Mouse (Mus musculus) hindbrain, embryonic 15.5 days (tissue): ENCODE measurements around the gene Vcp. TPM values are rescaled to one million over a fixed set of nuclear protein-coding genes. Genes with fewer than 3 reads are reported as not detected.
A peak's percentile ranks its signal among the peaks of the same experiment; 100 is the strongest.

ENCODE experiments used
- ATAC-seq: fragments of 200-750 bp; cut with Nextera tagmentation; 2 replicates; pipeline ENCODE4 v1.8.0; 2017; ENCODE audit warnings: low read depth, moderate number of reproducible peaks, moderate TSS enrichment; ENCODE audit not compliant: low FRiP score
- H3K27ac ChIP-seq: fragments of 300-500 bp; sonication (generic); replicated peaks from 2 replicates; pipeline ENCODE4 v1.5.1; 2015; ENCODE audit warnings: mild to moderate bottlenecking, inconsistent platforms
- H3K27me3 ChIP-seq: fragments of 300-500 bp; sonication (generic); 2 replicates; pipeline ENCODE4 v1.6.1; 2015; ENCODE audit warnings: control low read depth, inconsistent platforms
- H3K36me3 ChIP-seq: fragments of 300-500 bp; sonication (generic); 2 replicates; pipeline ENCODE4 v1.6.1; 2015; ENCODE audit warnings: control low read depth, inconsistent platforms
- H3K4me1 ChIP-seq: fragments of 300-500 bp; sonication (generic); replicated peaks from 2 replicates; pipeline ENCODE4 v1.6.1; 2015; ENCODE audit warnings: control low read depth, inconsistent platforms
- H3K4me2 ChIP-seq: fragments of 300-500 bp; sonication (generic); 2 replicates; pipeline ENCODE4 v1.6.1; 2015; ENCODE audit warnings: moderate library complexity, mild to moderate bottlenecking, inconsistent platforms
- H3K4me3 ChIP-seq: fragments of 300-500 bp; sonication (generic); 2 replicates; pipeline ENCODE4 v1.5.1; 2015; ENCODE audit warnings: mild to moderate bottlenecking, inconsistent platforms
- H3K9ac ChIP-seq: fragments of 300-500 bp; sonication (generic); 2 replicates; pipeline ENCODE4 v1.6.1; 2015; ENCODE audit warnings: inconsistent platforms
- H3K9me3 ChIP-seq: fragments of 300-500 bp; sonication (generic); 2 replicates; pipeline ENCODE4 v1.6.1; 2016; ENCODE audit warnings: control low read depth, inconsistent platforms
- WGBS: fragments of 180-500 bp; shearing (Covaris S2); methylation state at CpG from one replicate; pipeline ENCODE4 v1.1.7; 2015; 5-methylcytosine and 5-hydroxymethylcytosine counted together
- polyA plus RNA-seq: library from polyadenylated mRNA; unstranded; fragments of >200 nt; fragmentation: Nextera tagmentation; extraction: Ambion mirVana; gene quantifications from 2 replicates; pipeline ENCODE4 v1.2.1, GENCODE M21; 2015

The Vcp gene
- polyA plus RNA-seq, 1 experiment from 2014 or later = 469 TPM

DNA sequence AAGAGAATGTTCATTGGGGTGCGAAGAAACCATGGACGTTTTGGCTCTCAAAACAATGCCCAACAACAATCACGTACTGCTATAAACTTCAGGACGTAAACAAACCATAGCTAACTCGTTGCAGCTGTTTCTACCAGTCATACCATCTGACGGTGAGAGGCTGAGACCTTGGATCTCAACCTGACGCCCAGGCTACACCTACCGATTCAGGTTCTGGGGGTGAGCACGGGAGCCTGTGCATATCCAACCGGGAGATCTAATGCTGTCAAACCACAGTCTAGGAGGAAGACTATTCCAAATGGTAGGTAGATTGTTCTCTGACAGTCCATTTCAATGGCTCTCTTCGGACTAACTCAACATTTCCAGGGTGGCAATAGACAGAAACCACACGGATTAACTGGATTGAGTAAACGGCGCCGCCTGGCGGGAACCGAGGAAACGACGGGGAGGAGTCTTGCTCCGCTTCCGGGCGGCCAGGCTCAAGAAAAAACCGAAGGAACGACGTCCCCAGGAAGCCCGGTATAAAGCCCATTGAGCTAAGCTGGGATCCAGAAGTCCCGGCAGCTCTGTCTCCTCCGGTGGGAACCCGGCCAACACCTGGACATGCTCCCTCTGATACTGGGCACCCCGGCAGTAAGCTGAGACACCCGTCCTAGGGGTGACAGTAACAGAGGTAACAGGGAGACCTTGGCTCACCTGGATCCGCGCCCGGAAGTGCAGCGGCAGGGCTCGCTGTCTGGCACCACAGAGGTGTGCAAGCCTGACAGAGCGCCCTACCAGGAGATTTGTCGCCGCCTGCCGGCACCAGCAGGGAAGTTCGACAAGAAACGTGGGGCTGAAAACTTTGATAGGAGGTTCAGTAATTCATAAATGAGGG is 25.0 kb upstream of the Vcp start, which contains the start of gene Pigo:
TSS of gene Pigo (minus strand) at position 736 of the 877 bp plus-strand sequence.
- peak; percentile 95 for ATAC-seq
- Histone ChIP-seq H3K9ac (peak within 1 kb of the TSS; percentile 51), H3K4me2 (peak within 1 kb of the TSS; percentile 85), H3K4me3 (peak within 1 kb of the TSS; percentile 54), H3K4me1 (peaks cover 26% of the 10 kb centered on the region), H3K27me3 (no peaks in the 10 kb centered on the region), H3K9me3 (no peaks in the 10 kb centered on the region), H3K36me3 (peaks cover 45% of the 10 kb centered on the region), H3K27ac (peak within 1 kb of the TSS; percentile 92)
- WGBS = 7% methylated on average over 42 of the region's 42 CpGs

DNA sequence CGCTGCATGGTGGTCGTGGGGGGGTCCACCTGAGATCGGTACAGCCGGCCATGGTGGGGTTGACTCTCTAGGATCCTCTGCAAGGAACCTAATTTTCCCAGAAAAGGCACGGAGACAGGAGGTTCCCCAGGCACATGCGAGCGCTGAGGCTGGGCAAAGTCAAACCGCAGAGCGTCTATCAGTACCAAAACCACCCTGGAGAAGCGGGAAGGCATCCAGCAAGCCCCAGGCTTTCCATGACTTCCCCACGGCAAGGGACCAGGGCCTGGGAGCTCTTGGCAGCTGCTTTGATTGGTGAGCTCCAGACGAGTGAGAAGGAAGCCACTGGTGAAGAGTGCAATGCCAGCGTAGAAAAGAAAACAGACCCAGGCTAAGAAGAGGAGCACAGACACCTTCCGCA is 24.4 kb upstream of the Vcp start:
- Histone ChIP-seq H3K4me1 (peaks cover 19% of the 10 kb centered on the region), H3K4me3 (peak overlapping the region; percentile 54), H3K27me3 (no peaks in the 10 kb centered on the region), H3K27ac (peak overlapping the region; percentile 92), H3K4me2 (peak overlapping the region; percentile 85), H3K9ac (peak overlapping the region; percentile 51), H3K36me3 (peaks cover 47% of the 10 kb centered on the region), H3K9me3 (no peaks in the 10 kb centered on the region)
- WGBS = 76% methylated on average over 14 of the region's 14 CpGs
- ATAC-seq = no peak

DNA sequence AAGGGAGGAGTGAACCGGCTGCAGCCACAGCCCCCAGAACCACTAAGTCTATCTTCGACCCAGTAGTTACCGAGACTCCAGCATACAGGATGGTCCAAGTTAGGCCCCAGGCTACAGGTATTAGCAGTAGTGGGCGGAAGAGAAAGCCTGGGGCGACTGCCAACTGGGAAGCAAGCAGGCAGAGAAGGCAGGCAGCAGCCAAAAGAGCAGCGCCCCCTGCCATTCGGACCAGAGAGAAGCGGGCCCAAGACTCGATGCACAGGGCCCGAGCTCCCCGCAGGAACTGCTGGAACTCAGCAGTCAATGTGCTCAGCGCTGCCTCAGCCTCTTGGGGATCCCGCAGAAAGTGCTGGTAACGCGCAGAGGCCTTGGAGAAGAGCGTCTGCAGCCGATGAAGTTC is 21.0 kb upstream of the Vcp start:
- H3K9ac ChIP-seq = no peak overlapping the region
- WGBS = 74% methylated on average over 17 of the region's 17 CpGs

DNA sequence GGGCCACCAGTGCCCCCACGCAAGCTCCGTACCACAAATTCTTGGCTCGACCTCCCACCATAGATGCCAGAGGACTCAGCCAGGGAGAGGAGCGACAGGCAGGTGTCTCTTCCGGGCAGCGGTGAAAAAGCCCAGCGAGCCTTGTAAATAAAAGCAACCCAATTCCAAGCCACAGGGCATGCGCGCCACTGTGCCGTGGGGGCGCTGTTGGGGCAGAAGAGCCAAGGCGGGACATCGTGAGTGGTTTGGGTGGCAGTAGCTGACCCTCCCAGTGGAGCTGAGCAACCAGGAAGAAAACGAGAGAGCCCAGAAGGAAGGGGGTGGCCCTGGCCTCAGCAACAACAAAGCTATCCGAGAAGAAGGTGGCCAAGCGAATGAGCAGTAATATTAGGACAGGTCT is 20.6 kb upstream of the Vcp start:
- peaks cover 16% of the 10 kb centered on the region for H3K4me1 ChIP-seq
- H3K4me3 ChIP-seq = no peak overlapping the region
- H3K27me3 ChIP-seq = no peaks in the 10 kb centered on the region
- no peaks in the 10 kb centered on the region for H3K9me3 ChIP-seq
- peaks cover 51% of the 10 kb centered on the region for H3K36me3 ChIP-seq
- no peak overlapping the region for H3K9ac ChIP-seq
- no peak overlapping the region for H3K27ac ChIP-seq
- no peak for ATAC-seq
- no peak overlapping the region for H3K4me2 ChIP-seq
- 86% methylated on average over 16 of the region's 16 CpGs for WGBS

More for the DNA sequence above, 21.0 kb upstream of the Vcp start:
- Histone ChIP-seq H3K27me3 (no peaks in the 10 kb centered on the region), H3K9me3 (no peaks in the 10 kb centered on the region), H3K36me3 (peaks cover 51% of the 10 kb centered on the region), H3K4me1 (peaks cover 16% of the 10 kb centered on the region), H3K4me2 (no peak overlapping the region), H3K4me3 (no peak overlapping the region), H3K27ac (no peak overlapping the region)
- ATAC-seq = no peak

DNA sequence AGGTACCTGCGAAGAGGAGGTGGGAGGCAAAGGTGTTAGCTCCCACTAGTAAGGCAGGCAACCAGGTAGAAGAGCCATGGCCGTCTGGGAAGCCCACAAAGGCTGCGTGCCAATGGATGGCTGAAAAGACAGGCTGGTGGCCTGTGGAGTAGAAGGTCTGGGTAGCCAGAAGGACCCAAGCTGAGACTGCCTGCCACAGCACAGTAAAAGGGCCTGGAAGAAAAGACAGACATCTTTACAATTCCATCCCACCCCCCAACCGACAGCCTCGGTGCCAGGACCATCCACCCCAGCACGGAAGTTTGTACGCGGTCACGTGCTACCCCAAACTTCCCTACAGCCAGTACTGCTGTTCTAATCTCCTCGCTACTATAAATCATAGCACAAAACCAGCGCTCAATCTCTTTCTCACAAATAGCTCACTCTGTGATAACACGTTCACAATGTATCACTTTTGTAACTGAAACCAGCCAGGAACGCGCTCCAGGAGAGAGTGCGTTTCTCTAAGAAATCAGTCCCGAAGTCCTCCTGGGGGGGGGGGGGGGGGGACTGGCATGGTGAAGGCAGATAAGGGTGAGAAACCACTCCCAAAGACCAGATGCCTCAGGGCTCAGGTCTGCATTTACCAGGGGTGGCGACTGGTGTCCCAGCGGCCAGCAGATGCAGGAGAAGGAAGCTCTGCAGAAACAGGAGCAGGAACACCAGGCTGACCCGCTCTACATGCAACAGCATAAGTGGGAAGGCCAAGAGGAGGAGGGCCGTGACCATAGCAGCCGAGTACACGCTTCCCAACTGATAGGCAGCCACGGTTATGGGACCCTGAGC is 19.5 kb upstream of the Vcp start:
- Histone ChIP-seq H3K4me1 (peaks cover 13% of the 10 kb centered on the region), H3K9me3 (no peaks in the 10 kb centered on the region), H3K27ac (no peak overlapping the region), H3K36me3 (peaks cover 51% of the 10 kb centered on the region), H3K9ac (no peak overlapping the region), H3K4me3 (no peak overlapping the region), H3K27me3 (no peaks in the 10 kb centered on the region), H3K4me2 (no peak overlapping the region)
- WGBS = 93% methylated on average over 23 of the region's 23 CpGs
- ATAC-seq = no peak

DNA sequence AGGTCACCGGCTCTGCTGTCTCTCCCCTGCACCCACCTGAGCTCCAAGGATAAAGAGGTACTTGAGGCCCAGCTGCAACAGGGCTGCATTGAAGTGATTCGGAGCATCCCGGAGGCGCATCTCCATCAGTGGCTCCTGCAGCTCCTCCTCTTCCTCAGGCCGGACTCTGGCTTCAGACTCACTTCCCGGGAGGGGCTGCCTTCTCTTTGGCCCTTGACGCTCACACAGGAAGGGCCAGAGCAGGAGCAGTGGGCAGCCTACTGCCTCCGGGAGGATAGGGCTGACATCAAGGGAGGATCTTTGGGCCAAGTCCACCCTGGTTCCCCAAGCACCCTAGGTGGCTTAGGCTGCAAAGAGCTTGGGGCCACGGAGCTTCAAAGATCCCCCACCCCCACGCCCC is 18.9 kb upstream of the Vcp start:
- H3K36me3 ChIP-seq = peaks cover 51% of the 10 kb centered on the region
- no peaks in the 10 kb centered on the region for H3K27me3 ChIP-seq
- ATAC-seq = no peak
- no peak overlapping the region for H3K4me2 ChIP-seq
- no peak overlapping the region for H3K9ac ChIP-seq
- 93% methylated on average over 10 of the region's 10 CpGs for WGBS
- no peak overlapping the region for H3K4me3 ChIP-seq
- H3K27ac ChIP-seq = no peak overlapping the region
- no peaks in the 10 kb centered on the region for H3K9me3 ChIP-seq
- H3K4me1 ChIP-seq = peaks cover 6% of the 10 kb centered on the region

DNA sequence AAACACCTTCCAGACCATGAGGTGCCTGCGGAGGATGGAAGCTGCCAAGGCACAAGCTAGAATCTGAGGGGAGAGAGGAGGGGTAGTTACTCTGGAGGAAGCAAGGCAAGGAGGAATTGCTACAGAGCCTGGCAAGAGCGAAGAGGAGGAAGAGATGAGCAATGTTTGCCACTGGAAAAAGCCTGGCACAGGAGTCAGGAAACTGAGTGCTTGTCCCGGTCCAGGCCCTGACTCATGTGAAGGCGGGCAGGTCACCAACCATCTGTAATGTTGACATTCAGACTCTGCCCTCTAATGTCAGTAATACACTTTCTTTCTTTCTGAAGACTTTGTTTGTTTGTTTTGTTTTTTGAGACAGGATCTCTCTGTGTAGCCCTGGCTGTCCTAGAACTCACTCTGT is 17.8 kb upstream of the Vcp start:
- Histone ChIP-seq H3K9me3 (no peaks in the 10 kb centered on the region), H3K9ac (no peak overlapping the region), H3K27me3 (no peaks in the 10 kb centered on the region), H3K4me3 (no peak overlapping the region), H3K4me1 (no peaks in the 10 kb centered on the region), H3K4me2 (no peak overlapping the region), H3K36me3 (peaks cover 48% of the 10 kb centered on the region), H3K27ac (no peak overlapping the region)
- ATAC-seq = no peak
- WGBS = 94% methylated on average over 4 of the region's 4 CpGs

DNA sequence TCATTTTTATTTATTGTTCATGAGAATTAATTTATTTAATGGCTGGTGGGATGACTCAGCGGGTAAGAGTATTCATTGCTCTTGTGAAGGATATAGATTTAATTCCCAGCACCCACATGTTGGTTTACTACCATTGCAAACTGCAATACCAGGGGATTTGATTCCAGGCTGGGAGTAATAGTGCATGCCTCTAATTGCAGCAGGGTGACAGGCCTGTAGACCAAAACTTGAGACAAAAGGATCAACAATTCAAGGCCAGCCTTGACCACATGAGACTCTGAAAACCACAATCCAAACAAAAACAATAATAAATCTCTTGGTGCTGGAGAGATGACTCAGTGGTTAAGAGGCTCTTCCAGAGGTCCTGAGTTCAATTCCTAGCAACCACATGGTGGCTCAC is 11.8 kb upstream of the Vcp start:
- WGBS = 100% methylated on average over 1 of the region's 1 CpGs
- Histone ChIP-seq H3K9me3 (no peaks in the 10 kb centered on the region), H3K4me3 (no peak overlapping the region), H3K4me2 (no peak overlapping the region), H3K36me3 (no peaks in the 10 kb centered on the region), H3K27me3 (no peaks in the 10 kb centered on the region), H3K27ac (no peak overlapping the region), H3K4me1 (peaks cover 15% of the 10 kb centered on the region), H3K9ac (no peak overlapping the region)
- ATAC-seq = no peak

DNA sequence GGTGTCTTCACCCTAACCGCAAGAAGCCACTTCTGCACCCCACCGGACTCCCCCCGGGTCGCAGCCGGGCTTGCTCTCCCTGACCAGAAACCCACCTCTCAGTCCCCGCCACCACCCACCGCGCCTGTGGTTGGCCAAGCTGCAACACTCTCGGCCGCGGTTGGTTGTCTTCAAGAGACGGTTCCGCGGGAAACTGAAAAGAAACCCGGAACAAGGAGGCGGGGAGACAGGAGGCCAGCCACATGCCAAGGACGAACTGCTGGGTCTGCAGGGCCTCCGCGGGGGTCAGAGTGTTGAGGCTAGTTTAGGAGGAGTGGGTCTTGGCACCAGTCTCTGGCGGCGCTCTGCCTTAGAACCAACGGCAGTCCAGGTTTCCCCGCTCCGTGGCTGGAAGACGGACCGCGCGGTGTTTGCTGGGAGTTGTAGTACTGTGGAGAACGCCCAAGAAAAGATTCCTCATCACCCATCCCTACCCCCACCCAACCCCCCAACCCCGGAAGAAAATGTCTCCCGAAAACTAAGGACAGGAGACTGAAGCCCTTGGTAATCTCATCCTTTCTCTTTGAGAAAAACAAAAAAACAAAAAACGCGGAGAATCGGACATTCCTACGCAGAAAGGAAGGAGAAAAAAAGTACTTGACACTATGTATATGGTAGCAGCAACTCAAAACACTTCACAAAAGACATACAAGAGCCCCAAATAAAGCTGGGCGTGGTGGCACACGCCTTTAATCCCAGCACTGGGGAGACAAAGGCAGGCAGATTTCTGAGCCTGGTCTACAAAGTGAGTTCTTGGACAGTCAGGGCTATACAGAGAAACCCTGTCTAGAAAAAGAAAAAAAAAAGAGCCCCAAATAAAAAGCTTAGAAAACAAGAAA is 10.1 kb upstream of the Vcp start, which contains the start of gene Fancg:
TSS of gene Fancg (minus strand) at position 346 of the 878 bp plus-strand sequence.
- peak; percentile 95 for ATAC-seq
- Histone ChIP-seq H3K4me1 (peaks cover 15% of the 10 kb centered on the region), H3K4me2 (peak within 1 kb of the TSS; percentile 75), H3K4me3 (peak within 1 kb of the TSS; percentile 82), H3K27ac (peak within 1 kb of the TSS; percentile 2; the same call in 1 of the 2 replicates), H3K9ac (peak within 1 kb of the TSS; percentile 53), H3K27me3 (no peaks in the 10 kb centered on the region), H3K36me3 (no peaks in the 10 kb centered on the region), H3K9me3 (no peaks in the 10 kb centered on the region)
- WGBS = 1% methylated on average over 37 of the region's 37 CpGs

DNA sequence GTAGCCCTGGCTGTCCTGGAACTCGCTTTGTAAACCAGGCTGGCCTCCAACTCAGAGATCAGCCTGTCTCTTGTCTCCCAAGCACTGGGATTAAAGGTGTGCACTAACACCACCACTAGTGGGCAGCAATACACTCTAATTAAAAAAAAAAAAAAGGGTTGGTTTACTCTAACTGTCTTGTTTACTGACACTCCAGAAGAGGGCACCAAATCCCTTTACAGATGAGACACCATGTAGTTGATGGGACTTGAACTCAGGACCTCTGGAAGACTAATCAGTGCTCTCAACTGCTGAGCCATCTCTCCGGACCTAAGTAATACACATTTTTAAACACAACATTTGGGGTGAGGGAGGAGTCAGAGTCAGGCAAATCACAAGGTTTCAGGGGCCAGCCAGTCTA is 5.5 kb upstream of the Vcp start:
- H3K4me2 ChIP-seq = no peak overlapping the region
- no peak overlapping the region for H3K27ac ChIP-seq
- no peak for ATAC-seq
- no peaks in the 10 kb centered on the region for H3K36me3 ChIP-seq
- 66% methylated on average over 2 of the region's 2 CpGs for WGBS
- peaks cover 14% of the 10 kb centered on the region for H3K4me1 ChIP-seq
- H3K9ac ChIP-seq = no peak overlapping the region
- H3K4me3 ChIP-seq = no peak overlapping the region
- no peaks in the 10 kb centered on the region for H3K9me3 ChIP-seq
- no peaks in the 10 kb centered on the region for H3K27me3 ChIP-seq

DNA sequence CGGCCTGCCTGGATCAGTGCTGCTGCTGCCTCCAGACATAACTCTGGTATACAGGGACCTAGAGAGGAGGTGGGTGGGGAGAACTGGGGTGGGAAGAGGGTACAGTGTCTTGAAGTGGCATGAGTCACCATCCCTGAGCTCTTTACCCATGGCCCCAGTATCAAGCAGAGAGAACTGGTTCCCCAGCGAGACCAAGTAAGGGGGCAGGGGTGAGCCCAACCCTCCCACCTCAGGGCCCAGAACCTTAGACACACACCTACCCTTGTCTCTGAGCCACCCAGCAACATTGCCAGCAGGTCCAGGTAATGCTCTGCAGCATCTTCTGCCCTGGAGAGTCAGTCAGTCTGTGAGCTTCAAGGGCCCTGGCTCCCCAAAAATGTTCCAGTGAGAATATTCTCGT is 4.6 kb upstream of the Vcp start:
- ATAC-seq = no peak
- Histone ChIP-seq H3K36me3 (no peaks in the 10 kb centered on the region), H3K4me1 (peaks cover 15% of the 10 kb centered on the region), H3K9ac (no peak overlapping the region), H3K4me3 (no peak overlapping the region), H3K27ac (no peak overlapping the region), H3K4me2 (no peak overlapping the region), H3K27me3 (no peaks in the 10 kb centered on the region), H3K9me3 (no peaks in the 10 kb centered on the region)
- WGBS = 92% methylated on average over 3 of the region's 3 CpGs
